Mouse (Mus musculus) MEL (cell line): Measurements from ENCODE around the gene Lin54.

ENCODE experiments used
- CHD2 ChIP-seq: IDR thresholded peaks from 2 replicates; pipeline ENCODE4 v1.6.1; 2011; ENCODE audit warnings: low read length, improper control_type of control experiment
- MAX ChIP-seq: IDR thresholded peaks from 2 replicates; pipeline ENCODE4 v1.6.1; 2011; ENCODE audit warnings: low read length, improper control_type of control experiment

- TF ChIP-seq CHD2 = no peak
- no peak for TF ChIP-seq MAX
Measured at GRCm38 (mm10) chr5:100437917-100438316, 62.5 kb downstream of the Lin54 start.
